Mouse (Mus musculus): ENCODE results near the gene 4921511M17Rik. TPM values are rescaled to one million over a fixed set of nuclear protein-coding genes. Genes with fewer than 3 reads are reported as not detected.
"Not testable (repeated sequence)": the region's sequence is repeated elsewhere in the genome, so short reads cannot be mapped to it uniquely, and the experiment has no call there.

Gene 4921511M17Rik
- not detected in 2 replicates for polyA plus RNA-seq (2015; fragmentation: Nextera tagmentation; extraction: Ambion mirVana)

DNA sequence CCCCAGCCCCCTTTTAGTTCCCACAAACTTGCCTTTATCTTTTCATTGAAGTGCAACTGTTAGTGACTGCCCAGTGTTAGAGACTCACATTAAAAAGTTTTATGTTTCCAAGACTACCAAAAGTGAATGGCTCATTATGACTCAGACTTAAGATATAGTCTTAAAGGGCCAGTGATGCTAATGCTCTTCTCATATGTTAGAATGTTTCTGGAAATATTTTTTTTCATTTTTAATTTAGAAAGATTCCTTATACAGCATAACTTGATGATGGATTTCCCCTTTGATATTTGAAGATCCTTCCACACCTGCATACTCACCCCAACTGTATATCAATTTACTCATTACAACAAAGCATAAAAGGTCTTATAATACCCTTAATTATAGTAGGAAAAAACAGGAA lies at the start of gene 4921511M17Rik:
Gene 4921511M17Rik, minus strand, starts transcription at position 101 of the 400 bp plus-strand sequence.
- H3K27ac ChIP-seq (ENCODE audit: low read length); H3K36me3 ChIP-seq (ENCODE audit: control insufficient read depth, insufficient read depth); H3K4me3 ChIP-seq (ENCODE audit: low read depth, low read length); ATAC-seq (ENCODE audit: low read depth); H3K4me1 ChIP-seq (ENCODE audit: control insufficient read depth, low read depth, low read length); H3K9me3 ChIP-seq (replicated peaks; ENCODE audit: control insufficient read depth, low read length); H3K9ac ChIP-seq (ENCODE audit: low read depth, low read length); H3K4me2 ChIP-seq (ENCODE audit: low read depth, low read length); H3K27me3 ChIP-seq (ENCODE audit: control insufficient read depth, insufficient read depth, low read depth, low read length): not testable (repeated sequence)

DNA sequence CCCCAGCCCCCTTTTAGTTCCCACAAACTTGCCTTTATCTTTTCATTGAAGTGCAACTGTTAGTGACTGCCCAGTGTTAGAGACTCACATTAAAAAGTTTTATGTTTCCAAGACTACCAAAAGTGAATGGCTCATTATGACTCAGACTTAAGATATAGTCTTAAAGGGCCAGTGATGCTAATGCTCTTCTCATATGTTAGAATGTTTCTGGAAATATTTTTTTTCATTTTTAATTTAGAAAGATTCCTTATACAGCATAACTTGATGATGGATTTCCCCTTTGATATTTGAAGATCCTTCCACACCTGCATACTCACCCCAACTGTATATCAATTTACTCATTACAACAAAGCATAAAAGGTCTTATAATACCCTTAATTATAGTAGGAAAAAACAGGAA lies 21.3 kb upstream of the 4921511M17Rik start, which contains the start of gene Gm10057:
Gene Gm10057, minus strand, starts transcription at position 101 of the 400 bp plus-strand sequence.
- H3K27ac ChIP-seq (ENCODE audit: low read length); H3K4me2 ChIP-seq (ENCODE audit: low read depth, low read length); H3K9me3 ChIP-seq (replicated peaks; ENCODE audit: control insufficient read depth, low read length); H3K9ac ChIP-seq (ENCODE audit: low read depth, low read length); H3K36me3 ChIP-seq (ENCODE audit: control insufficient read depth, insufficient read depth); H3K27me3 ChIP-seq (ENCODE audit: control insufficient read depth, insufficient read depth, low read depth, low read length); ATAC-seq (ENCODE audit: low read depth); H3K4me3 ChIP-seq (ENCODE audit: low read depth, low read length); H3K4me1 ChIP-seq (ENCODE audit: control insufficient read depth, low read depth, low read length): not testable (repeated sequence)

DNA sequence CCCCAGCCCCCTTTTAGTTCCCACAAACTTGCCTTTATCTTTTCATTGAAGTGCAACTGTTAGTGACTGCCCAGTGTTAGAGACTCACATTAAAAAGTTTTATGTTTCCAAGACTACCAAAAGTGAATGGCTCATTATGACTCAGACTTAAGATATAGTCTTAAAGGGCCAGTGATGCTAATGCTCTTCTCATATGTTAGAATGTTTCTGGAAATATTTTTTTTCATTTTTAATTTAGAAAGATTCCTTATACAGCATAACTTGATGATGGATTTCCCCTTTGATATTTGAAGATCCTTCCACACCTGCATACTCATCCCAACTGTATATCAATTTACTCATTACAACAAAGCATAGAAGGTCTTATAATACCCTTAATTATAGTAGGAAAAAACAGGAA lies 21.1 kb downstream of the 4921511M17Rik start, which contains the start of gene Samt1:
Gene Samt1, minus strand, starts transcription at position 101 of the 400 bp plus-strand sequence.
- not testable (repeated sequence) for ATAC-seq (ENCODE audit: low read depth)

DNA sequence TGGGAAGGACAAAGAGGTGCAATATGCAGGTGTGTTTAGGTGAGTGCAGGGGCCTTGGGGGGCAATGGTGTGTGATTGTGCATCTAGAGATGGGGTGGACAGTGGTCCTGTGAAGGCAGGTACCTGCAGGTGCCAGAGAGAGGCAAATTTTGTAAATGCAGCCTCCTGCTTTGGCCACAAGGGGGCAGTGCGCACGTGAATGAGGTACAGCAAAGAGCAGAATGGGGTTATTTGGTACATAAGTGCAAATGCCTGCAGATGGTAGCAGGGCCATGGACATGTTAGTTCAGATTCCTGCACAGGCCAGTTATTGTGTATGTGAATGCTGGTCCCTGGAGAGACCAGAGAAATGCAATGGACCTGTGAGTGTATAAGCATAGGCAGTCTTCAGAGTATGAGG lies 56.7 kb downstream of the 4921511M17Rik start:
- H3K36me3 ChIP-seq (ENCODE audit: control insufficient read depth, insufficient read depth); H3K4me3 ChIP-seq (ENCODE audit: low read depth, low read length); H3K27me3 ChIP-seq (ENCODE audit: control insufficient read depth, insufficient read depth, low read depth, low read length); H3K27ac ChIP-seq (ENCODE audit: low read length); H3K4me2 ChIP-seq (ENCODE audit: low read depth, low read length); H3K9ac ChIP-seq (ENCODE audit: low read depth, low read length); H3K4me1 ChIP-seq (ENCODE audit: control insufficient read depth, low read depth, low read length); ATAC-seq (ENCODE audit: low read depth); H3K9me3 ChIP-seq (replicated peaks; ENCODE audit: control insufficient read depth, low read length): not testable (repeated sequence)
- WGBS (ENCODE audit: insufficient replicate concordance) = no CpG with 5 or more reads among the region's 2 CpGs

More for the DNA sequence above, 21.1 kb downstream of the 4921511M17Rik start, which contains the start of gene Samt1:
- not testable (repeated sequence) for H3K27me3 ChIP-seq (ENCODE audit: control insufficient read depth, insufficient read depth, low read depth, low read length); H3K9me3 ChIP-seq (replicated peaks; ENCODE audit: control insufficient read depth, low read length); H3K9ac ChIP-seq (ENCODE audit: low read depth, low read length); H3K4me1 ChIP-seq (ENCODE audit: control insufficient read depth, low read depth, low read length); H3K36me3 ChIP-seq (ENCODE audit: control insufficient read depth, insufficient read depth); H3K4me2 ChIP-seq (ENCODE audit: low read depth, low read length); H3K27ac ChIP-seq (ENCODE audit: low read length); H3K4me3 ChIP-seq (ENCODE audit: low read depth, low read length)

DNA sequence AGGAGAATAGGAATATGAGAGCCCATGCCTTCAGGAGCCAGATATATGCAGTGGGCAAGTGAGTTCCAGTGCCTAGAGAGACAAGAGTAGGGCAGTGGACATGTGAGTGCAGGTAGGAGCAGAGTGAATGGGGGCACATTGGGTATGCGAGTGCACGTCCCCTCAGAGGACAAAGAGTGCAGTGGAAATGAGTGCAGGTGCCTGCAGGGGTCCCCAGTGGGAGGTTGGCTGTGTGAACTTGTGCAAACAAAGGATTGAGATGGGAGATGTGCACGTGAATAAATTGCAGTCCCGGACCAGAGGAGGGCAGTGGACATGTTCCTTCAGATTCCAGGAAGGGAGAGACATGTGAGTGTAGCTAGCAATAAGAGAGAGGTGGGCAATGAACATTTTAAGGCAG lies 57.2 kb downstream of the 4921511M17Rik start:
- WGBS (ENCODE audit: insufficient replicate concordance) = 26% methylated on average over 4 of the region's 4 CpGs
- H3K27ac ChIP-seq (ENCODE audit: low read length); H3K27me3 ChIP-seq (ENCODE audit: control insufficient read depth, insufficient read depth, low read depth, low read length); H3K4me3 ChIP-seq (ENCODE audit: low read depth, low read length); H3K4me2 ChIP-seq (ENCODE audit: low read depth, low read length); H3K4me1 ChIP-seq (ENCODE audit: control insufficient read depth, low read depth, low read length); H3K36me3 ChIP-seq (ENCODE audit: control insufficient read depth, insufficient read depth); H3K9ac ChIP-seq (ENCODE audit: low read depth, low read length); ATAC-seq (ENCODE audit: low read depth); H3K9me3 ChIP-seq (replicated peaks; ENCODE audit: control insufficient read depth, low read length): not testable (repeated sequence)

DNA sequence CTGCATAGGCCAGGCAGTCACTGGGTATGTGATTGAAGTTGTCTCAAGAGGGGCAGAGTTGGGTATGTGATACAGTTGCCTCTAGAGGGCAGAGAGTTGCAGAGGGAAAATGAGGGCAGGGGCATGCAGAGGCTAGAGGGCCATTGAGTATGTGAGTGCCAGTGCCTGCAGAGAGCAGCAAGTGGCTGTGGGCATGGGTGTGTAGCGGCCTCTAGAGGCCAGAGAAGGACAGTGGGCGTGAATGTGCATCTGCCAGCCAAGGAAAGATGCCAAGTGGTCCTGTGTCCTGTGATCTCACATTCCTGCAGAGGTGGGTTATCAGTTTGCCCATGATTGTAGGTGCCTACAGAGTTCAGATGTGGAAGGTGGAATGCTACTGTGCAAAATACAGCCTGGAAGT lies 59.2 kb downstream of the 4921511M17Rik start:
- no peak overlapping the region for H3K27ac ChIP-seq (ENCODE audit: low read length)
- no peak overlapping the region for H3K4me2 ChIP-seq (ENCODE audit: low read depth, low read length)
- no peaks in the 10 kb centered on the region for H3K27me3 ChIP-seq (ENCODE audit: control insufficient read depth, insufficient read depth, low read depth, low read length)
- no peak overlapping the region for H3K9ac ChIP-seq (ENCODE audit: low read depth, low read length)
- no peaks in the 10 kb centered on the region for H3K36me3 ChIP-seq (ENCODE audit: control insufficient read depth, insufficient read depth)
- no peaks in the 10 kb centered on the region for H3K4me1 ChIP-seq (ENCODE audit: control insufficient read depth, low read depth, low read length)
- no peak overlapping the region for H3K4me3 ChIP-seq (ENCODE audit: low read depth, low read length)
- ATAC-seq (ENCODE audit: low read depth) = no peak
- WGBS (ENCODE audit: insufficient replicate concordance) = 8% methylated on average over 2 of the region's 2 CpGs
- H3K9me3 ChIP-seq (replicated peaks; ENCODE audit: control insufficient read depth, low read length) = no peaks in the 10 kb centered on the region

Other genes starting within 250 kb of the 4921511M17Rik start
- gene Spin2c, start 201.6 kb downstream of the 4921511M17Rik start, polyA plus RNA-seq (2015; fragmentation: Nextera tagmentation; extraction: Ambion mirVana) = 1.1 TPM in 2 replicates
- gene Samt1, start 21.2 kb downstream of the 4921511M17Rik start, polyA plus RNA-seq (2015; fragmentation: Nextera tagmentation; extraction: Ambion mirVana) = not detected in 2 replicates
- not detected in 2 replicates for gene Gm10057, start 21.2 kb upstream of the 4921511M17Rik start, polyA plus RNA-seq (2015; fragmentation: Nextera tagmentation; extraction: Ambion mirVana)
- not detected in 2 replicates for gene Gm15140, start 86.9 kb upstream of the 4921511M17Rik start, polyA plus RNA-seq (2015; fragmentation: Nextera tagmentation; extraction: Ambion mirVana)

All from liver, embryonic 16.5 days (tissue).